Mouse (Mus musculus) MEL (cell line): ENCODE results near the gene Col4a2. TPM values are rescaled to one million over a fixed set of nuclear protein-coding genes. Genes with fewer than 3 reads are reported as not detected.

ENCODE experiments used
- DNase-seq: peaks from one replicate; pipeline ENCODE4 v3.0.0; 2011; ENCODE audit warnings: low read depth, low spot score
- H3K27ac ChIP-seq: 2 replicates; pipeline ENCODE4 v1.5.1; 2012; ENCODE audit warnings: low read depth, mild to moderate bottlenecking, control low read depth, low read length, moderate library complexity; ENCODE audit not compliant: control insufficient read depth
- H3K27me3 ChIP-seq, 2 experiments: fragments of 150-350 bp in 1 of 2; sonication (generic) in 1 of 2; 2 replicates each; pipeline ENCODE4 v1.6.1; 2012; ENCODE audit warnings: low read length in 2 of 2, mild to moderate bottlenecking in 2 of 2, improper control_type of control experiment in 1 of 2, moderate library complexity in 1 of 2; ENCODE audit not compliant: insufficient read depth in 2 of 2, control insufficient read depth in 1 of 2
- H3K36me3 ChIP-seq, 2 experiments: 2 replicates each; pipeline ENCODE4 v1.6.1; 2012 to 2014; ENCODE audit warnings: low read length in 2 of 2, improper control_type of control experiment in 1 of 2, inconsistent platforms in 1 of 2, mild to moderate bottlenecking in 1 of 2; ENCODE audit not compliant: insufficient read depth in 2 of 2, control insufficient read depth in 1 of 2
- H3K4me1 ChIP-seq, 2 experiments: fragments of 150-350 bp in 1 of 2; sonication (generic) in 1 of 2; 2 replicates each; pipeline ENCODE4 v1.6.1; 2012; ENCODE audit warnings: low read length in 2 of 2, improper control_type of control experiment in 1 of 2, mild to moderate bottlenecking in 1 of 2; ENCODE audit not compliant: insufficient read depth in 2 of 2, control insufficient read depth in 1 of 2
- H3K4me3 ChIP-seq, 2 experiments: fragments of 150-350 bp in 1 of 2; sonication (generic) in 1 of 2; 2 replicates each; pipeline ENCODE4 v1.5.1; 2012; ENCODE audit warnings: low read depth in 2 of 2, low read length in 2 of 2, mild to moderate bottlenecking in 2 of 2, moderate library complexity in 2 of 2, control low read depth in 1 of 2, improper control_type of control experiment in 1 of 2; ENCODE audit not compliant: control insufficient read depth in 1 of 2, insufficient read depth in 1 of 2
- H3K79me2 ChIP-seq: 2 replicates; pipeline ENCODE4 v1.6.1; 2012; ENCODE audit warnings: mild to moderate bottlenecking, low read length, moderate library complexity; ENCODE audit not compliant: control insufficient read depth, poor library complexity, insufficient read depth
- H3K9ac ChIP-seq: 2 replicates; pipeline ENCODE4 v1.6.1; 2012; ENCODE audit warnings: low read depth, mild to moderate bottlenecking, control low read depth, low read length, moderate library complexity; ENCODE audit not compliant: control insufficient read depth, poor library complexity, severe bottlenecking
- H3K9me3 ChIP-seq: fragments of 150-350 bp; sonication (generic); replicated peaks from 2 replicates; pipeline ENCODE4 v1.6.1; 2012; ENCODE audit warnings: mild to moderate bottlenecking, low read length, improper control_type of control experiment, moderate library complexity; ENCODE audit not compliant: insufficient read depth
- CHD1 ChIP-seq: IDR thresholded peaks from 2 replicates; pipeline ENCODE4 v1.6.1; 2012; ENCODE audit warnings: low read depth, mild to moderate bottlenecking, inconsistent platforms, low read length, improper control_type of control experiment
- CHD2 ChIP-seq: IDR thresholded peaks from 2 replicates; pipeline ENCODE4 v1.6.1; 2011; ENCODE audit warnings: low read length, improper control_type of control experiment
- E2F4 ChIP-seq: IDR thresholded peaks from 2 replicates; pipeline ENCODE4 v1.6.1; 2011; ENCODE audit warnings: low read depth, low read length, improper control_type of control experiment, borderline replicate concordance
- EP300 ChIP-seq, 2 experiments: IDR thresholded peaks; 2 replicates each; pipeline ENCODE4 v1.6.1; 2011; ENCODE audit warnings: improper control_type of control experiment in 2 of 2, low read length in 2 of 2, low read depth in 1 of 2, mild to moderate bottlenecking in 1 of 2
- GABPA ChIP-seq: IDR thresholded peaks from 2 replicates; pipeline ENCODE4 v1.6.1; 2012; ENCODE audit warnings: low read depth, mild to moderate bottlenecking, inconsistent platforms, low read length, improper control_type of control experiment, moderate library complexity
- GATA1 ChIP-seq: IDR thresholded peaks from 2 replicates; pipeline ENCODE4 v1.6.1; 2011; ENCODE audit warnings: low read depth, low read length, improper control_type of control experiment
- HCFC1 ChIP-seq: IDR thresholded peaks from 2 replicates; pipeline ENCODE4 v1.6.1; 2012; ENCODE audit warnings: low read depth, mild to moderate bottlenecking, inconsistent platforms, low read length, improper control_type of control experiment, moderate library complexity
- KAT2A ChIP-seq: conservative IDR thresholded peaks from 2 replicates; pipeline ENCODE4 v1.6.1; 2012; ENCODE audit warnings: low read depth, low read length, improper control_type of control experiment, inconsistent platforms
- MAFK ChIP-seq: IDR thresholded peaks from 2 replicates; pipeline ENCODE4 v1.6.1; 2011; ENCODE audit warnings: low read depth, mild to moderate bottlenecking, low read length, improper control_type of control experiment, borderline replicate concordance
- MAX ChIP-seq: IDR thresholded peaks from 2 replicates; pipeline ENCODE4 v1.6.1; 2011; ENCODE audit warnings: low read length, improper control_type of control experiment
- MXI1 ChIP-seq: IDR thresholded peaks from 2 replicates; pipeline ENCODE4 v1.6.1; 2011; ENCODE audit warnings: mild to moderate bottlenecking, low read depth, low read length, improper control_type of control experiment
- MYB ChIP-seq: IDR thresholded peaks from 2 replicates; pipeline ENCODE4 v1.6.1; 2011; ENCODE audit warnings: mild to moderate bottlenecking, low read depth, low read length, improper control_type of control experiment
- MYC ChIP-seq: IDR thresholded peaks from 2 replicates; pipeline ENCODE4 v1.6.1; 2011; ENCODE audit warnings: low read depth, mild to moderate bottlenecking, low read length, improper control_type of control experiment, moderate library complexity
- NELFE ChIP-seq: IDR thresholded peaks from 2 replicates; pipeline ENCODE4 v1.6.1; 2011; ENCODE audit warnings: low read depth, low read length, improper control_type of control experiment
- POLR2A ChIP-seq, 2 experiments: IDR thresholded peaks; 2 replicates each; pipeline ENCODE4 v1.6.1; 2011 to 2012; ENCODE audit warnings: low read length in 2 of 2, mild to moderate bottlenecking in 2 of 2, control low read depth in 1 of 2, improper control_type of control experiment in 1 of 2, low read depth in 1 of 2, moderate library complexity in 1 of 2; ENCODE audit not compliant: control insufficient read depth in 1 of 2, insufficient read depth in 1 of 2, poor library complexity in 1 of 2
- POLR2AphosphoS2 ChIP-seq: IDR thresholded peaks from 2 replicates; pipeline ENCODE4 v1.6.1; 2011; ENCODE audit warnings: low read length, improper control_type of control experiment
- POLR2AphosphoS5 ChIP-seq: IDR thresholded peaks from 2 replicates; pipeline ENCODE4 v1.6.1; 2012; ENCODE audit warnings: low read depth, borderline replicate concordance, mild to moderate bottlenecking, inconsistent platforms, low read length, moderate library complexity, mixed read lengths
- SIN3A ChIP-seq: IDR thresholded peaks from 2 replicates; pipeline ENCODE4 v1.6.1; 2012; ENCODE audit warnings: low read length, improper control_type of control experiment, inconsistent platforms
- SMC3 ChIP-seq: IDR thresholded peaks from 2 replicates; pipeline ENCODE4 v1.6.1; 2011; ENCODE audit warnings: low read depth, low read length, improper control_type of control experiment
- TCF12 ChIP-seq: IDR thresholded peaks from 2 replicates; pipeline ENCODE4 v1.6.1; 2014; ENCODE audit warnings: low read depth, mild to moderate bottlenecking, inconsistent platforms, low read length, improper control_type of control experiment, moderate library complexity
- UBTF ChIP-seq: IDR thresholded peaks from 2 replicates; pipeline ENCODE4 v1.6.1; 2012; ENCODE audit warnings: low read depth, mild to moderate bottlenecking, inconsistent platforms, low read length, improper control_type of control experiment, moderate library complexity, borderline replicate concordance; ENCODE audit not compliant: insufficient read depth
- USF1 ChIP-seq: IDR thresholded peaks from 2 replicates; pipeline ENCODE4 v1.6.1; 2014; ENCODE audit warnings: low read depth, mild to moderate bottlenecking, inconsistent platforms, low read length, improper control_type of control experiment, moderate library complexity
- USF2 ChIP-seq, 2 experiments: IDR thresholded peaks; 2 replicates each; pipeline ENCODE4 v1.6.1; 2011 to 2012; ENCODE audit warnings: improper control_type of control experiment in 2 of 2, low read length in 2 of 2, borderline replicate concordance in 1 of 2, inconsistent platforms in 1 of 2, low read depth in 1 of 2, mild to moderate bottlenecking in 1 of 2; ENCODE audit not compliant: insufficient read depth in 1 of 2
- ZKSCAN1 ChIP-seq: IDR thresholded peaks from 2 replicates; pipeline ENCODE4 v1.6.1; 2012; ENCODE audit warnings: low read depth, mild to moderate bottlenecking, inconsistent platforms, low read length, improper control_type of control experiment, moderate library complexity
- ZMIZ1 ChIP-seq: IDR thresholded peaks from 2 replicates; pipeline ENCODE4 v1.6.1; 2012; ENCODE audit warnings: low read depth, mild to moderate bottlenecking, inconsistent platforms, low read length, improper control_type of control experiment, moderate library complexity
- polyA plus RNA-seq, 2 experiments: library from polyadenylated mRNA; stranded (reverse) in 1 of 2; unstranded in 1 of 2; fragments of >175 nt in 1 of 2; fragments of >200 nt in 1 of 2; gene quantifications; 2 replicates each; pipeline versions ENCODE4 v1.2.1 to v1.2.4; 2012; ENCODE audit warnings: low replicate concordance in 2 of 2, low read depth in 1 of 2; ENCODE audit not compliant: insufficient read length in 2 of 2, insufficient read depth in 1 of 2, missing spikeins in 1 of 2
- total RNA-seq: library from RNA; depleted of rRNA; stranded (reverse); fragments of 300-350 nt; gene quantifications from 2 replicates; pipeline ENCODE4 v1.2.3, GENCODE M21; 2012

The Col4a2 gene
- total and polyA plus RNA-seq, 3 experiments, result 0.04 to 0.81 TPM; not detected in 1

GRCm38 (mm10) chr8:11272205-11272604 is 40.4 kb upstream of the Col4a2 start:
- no peaks in the 10 kb centered on the region for H3K36me3 ChIP-seq
- no peaks in the 10 kb centered on the region for H3K27me3 ChIP-seq
- no peaks in the 10 kb centered on the region for H3K9me3 ChIP-seq
- no peak for DNase-seq
- TF ChIP-seq MYC, result no peak
- no peak for TF ChIP-seq MXI1
- TF ChIP-seq GABPA, result no peak
- no peak for TF ChIP-seq ZKSCAN1
- no peak for TF ChIP-seq CHD2
- TF ChIP-seq NELFE, result no peak
- TF ChIP-seq UBTF, result no peak
- no peak for TF ChIP-seq GATA1
- TF ChIP-seq USF1, result no peak
- TF ChIP-seq ZMIZ1, result no peak
- no peak for TF ChIP-seq KAT2A
- TF ChIP-seq SMC3, result no peak
- no peak for TF ChIP-seq USF2 (IDR thresholded peaks at IDR 0.05; ENCODE audit: borderline replicate concordance in 1 of 2, insufficient read depth in 1 of 2, low read depth in 1 of 2, low read length in 2 of 2)
- TF ChIP-seq MAFK, result no peak
- TF ChIP-seq E2F4, result no peak
- no peak for TF ChIP-seq EP300 (IDR thresholded peaks at IDR 0.05; ENCODE audit: low read depth in 1 of 2, low read length in 2 of 2)
- no peaks in the 10 kb centered on the region for H3K4me1 ChIP-seq
- no peak overlapping the region for H3K4me3 ChIP-seq
- no peaks in the 10 kb centered on the region for H3K79me2 ChIP-seq
- no peak overlapping the region for H3K9ac ChIP-seq
- no peak overlapping the region for H3K27ac ChIP-seq

GRCm38 (mm10) chr8:11273506-11274158 is 39.0 kb upstream of the Col4a2 start:
- DNase-seq, result no peak
- no peaks in the 10 kb centered on the region for H3K79me2 ChIP-seq
- TF ChIP-seq POLR2A (IDR thresholded peaks at IDR 0.05; ENCODE audit: control insufficient read depth in 1 of 2, insufficient read depth in 1 of 2, low read depth in 1 of 2, low read length in 2 of 2, poor library complexity in 1 of 2) (no peak), MXI1 (no peak), ZMIZ1 (no peak), SIN3A (no peak), KAT2A (no peak), HCFC1 (no peak), USF2 (IDR thresholded peaks at IDR 0.05; ENCODE audit: borderline replicate concordance in 1 of 2, insufficient read depth in 1 of 2, low read depth in 1 of 2, low read length in 2 of 2) (no peak), MYB (no peak), POLR2AphosphoS2 (no peak), TCF12 (no peak), GABPA (no peak), CHD1 (no peak), POLR2AphosphoS5 (no peak), UBTF (no peak), MAFK (no peak), MAX (no peak), MYC (no peak)
- H3K4me3 ChIP-seq, result no peak overlapping the region
- H3K4me1 ChIP-seq, result no peaks in the 10 kb centered on the region
- H3K9ac ChIP-seq, result no peak overlapping the region
- H3K27ac ChIP-seq, result no peak overlapping the region
- no peaks in the 10 kb centered on the region for H3K9me3 ChIP-seq
- H3K27me3 ChIP-seq, result no peaks in the 10 kb centered on the region
- H3K36me3 ChIP-seq, result no peaks in the 10 kb centered on the region
